24 mouse cellular contexts compared by ENCODE assay signal in genomic region chr4:97885574-97885973, GRCm38 (mm10).
DNase-seq lines count a peak whose midpoint lies in the region; ATAC-seq and TF ChIP-seq lines count a peak whose summit lies in the region.
"Had no signal": no experiment of that assay in that cellular context is flagged by ENCODE, and none has a peak within 500 bp of the region (broad histone marks: within the 10 kb centered on the region; RNA-seq: fewer than 3 reads in every experiment).

No protein-coding gene starts in this region.

- H3K36me3 ChIP-seq in liver, adult 2 months (ENCODE audit: control insufficient read depth, insufficient read depth, low read length), result no peaks in the 10 kb centered on the region
- no peaks in the 10 kb centered on the region for H3K36me3 ChIP-seq in liver, embryonic 12.5 days
- no peaks in the 10 kb centered on the region for H3K36me3 ChIP-seq in intestine, embryonic 15.5 days
- H3K36me3 ChIP-seq in forebrain, embryonic 12.5 days (replicated peaks), result 0 out of 2 replicates have a peak, but pooled peaks cover 3% of the 10 kb centered on the region
- H3K36me3 ChIP-seq: embryonic facial prominence, embryonic 12.5 days; hindbrain, embryonic 10.5 days; midbrain, embryonic 15.5 days; neural tube, embryonic 12.5 days had no signal

- peaks cover 30% of the 10 kb centered on the region; the same call in 1 of the 2 replicates for H3K79me2 ChIP-seq in liver, adult 2 months (ENCODE audit: control insufficient read depth, insufficient read depth, low read length)

- no peaks in the 10 kb centered on the region for H3K9me3 ChIP-seq in liver, embryonic 12.5 days (replicated peaks)
- no peaks in the 10 kb centered on the region for H3K9me3 ChIP-seq in intestine, embryonic 15.5 days
- H3K9me3 ChIP-seq in forebrain, embryonic 12.5 days, result no peaks in the 10 kb centered on the region
- H3K9me3 ChIP-seq: embryonic facial prominence, embryonic 12.5 days; hindbrain, embryonic 10.5 days; midbrain, embryonic 15.5 days; neural tube, embryonic 12.5 days had no signal

- peaks cover 16% of the 10 kb centered on the region for H3K4me1 ChIP-seq in liver, adult 2 months (ENCODE audit: control insufficient read depth, insufficient read depth, low read length)
- H3K4me1 ChIP-seq in liver, embryonic 12.5 days, result no peaks in the 10 kb centered on the region
- H3K4me1 ChIP-seq in intestine, embryonic 15.5 days (replicated peaks), result no peaks in the 10 kb centered on the region
- H3K4me1 ChIP-seq in forebrain, embryonic 12.5 days, result peaks cover 2% of the 10 kb centered on the region; the same call in 1 of the 2 replicates
- H3K4me1 ChIP-seq: embryonic facial prominence, embryonic 12.5 days had no signal

- H3K9ac ChIP-seq in liver, adult 2 months (ENCODE audit: low read depth, low read length), result no peak overlapping the region
- H3K9ac ChIP-seq in liver, embryonic 12.5 days, result no peak overlapping the region
- no peak overlapping the region for H3K9ac ChIP-seq in intestine, embryonic 15.5 days
- H3K9ac ChIP-seq in forebrain, embryonic 12.5 days, result no peak overlapping the region
- H3K9ac ChIP-seq: embryonic facial prominence, embryonic 12.5 days; liver, embryonic 14.5 days; midbrain, embryonic 15.5 days; neural tube, embryonic 12.5 days had no signal

- H3K27ac ChIP-seq in liver, adult 2 months (replicated peaks; ENCODE audit: insufficient read depth, low read depth, low read length), result no peak overlapping the region; the same call in 1 of the 2 replicates
- H3K27ac ChIP-seq in liver, embryonic 12.5 days, result no peak overlapping the region
- no peak overlapping the region for H3K27ac ChIP-seq in intestine, embryonic 15.5 days
- no peak overlapping the region for H3K27ac ChIP-seq in forebrain, embryonic 12.5 days
- H3K27ac ChIP-seq: embryonic facial prominence, embryonic 12.5 days; hindbrain, embryonic 10.5 days; liver, embryonic 14.5 days; midbrain, embryonic 15.5 days; neural tube, embryonic 12.5 days had no signal

- ATAC-seq in liver, embryonic 12.5 days, result no peak
- peak; percentile 78 for ATAC-seq in CD4-positive, CD25-positive, alpha-beta regulatory T cell, adult 4 months
- peak; percentile 82 for ATAC-seq in inflammation-experienced regulatory T-cells, adult 6 months
- ATAC-seq in intestine, embryonic 15.5 days, result no peak
- ATAC-seq in forebrain, embryonic 12.5 days (ENCODE audit: low FRiP score), result no peak
- ATAC-seq: hindbrain, embryonic 16.5 days; midbrain, embryonic 15.5 days; Patski had no signal

- H3K27me3 ChIP-seq in liver, adult 2 months (ENCODE audit: control insufficient read depth, insufficient read depth, low read length), result no peaks in the 10 kb centered on the region
- H3K27me3 ChIP-seq in liver, embryonic 12.5 days (replicated peaks), result no peaks in the 10 kb centered on the region
- no peaks in the 10 kb centered on the region for H3K27me3 ChIP-seq in intestine, embryonic 15.5 days (replicated peaks)
- H3K27me3 ChIP-seq in forebrain, embryonic 12.5 days, result no peaks in the 10 kb centered on the region
- H3K27me3 ChIP-seq: embryonic facial prominence, embryonic 12.5 days; midbrain, embryonic 15.5 days; neural tube, embryonic 12.5 days; Patski had no signal

- TF ChIP-seq CTCF in liver, adult 2 months (IDR thresholded peaks at IDR 0.05; ENCODE audit: low read depth, low read length), result no peak

- no peak for TF ChIP-seq POLR2A in liver, adult 2 months (IDR thresholded peaks at IDR 0.05; ENCODE audit: extremely low read depth, insufficient read depth, low read length)

- no peak overlapping the region for H3K4me2 ChIP-seq in liver, embryonic 12.5 days
- H3K4me2 ChIP-seq in intestine, embryonic 15.5 days (replicated peaks), result no peak overlapping the region
- H3K4me2 ChIP-seq in forebrain, embryonic 12.5 days, result no peak overlapping the region
- H3K4me2 ChIP-seq: embryonic facial prominence, embryonic 12.5 days; midbrain, embryonic 15.5 days; neural tube, embryonic 12.5 days had no signal

- WGBS in liver, adult 2 months, result 39% methylated on average over 5 of the region's 5 CpGs
- WGBS in liver, embryonic 12.5 days (ENCODE audit: insufficient replicate concordance), result 81% methylated on average over 5 of the region's 5 CpGs
- WGBS in intestine, embryonic 15.5 days, result 65% methylated on average over 5 of the region's 5 CpGs
- WGBS in forebrain, embryonic 12.5 days, result 91% methylated on average over 5 of the region's 5 CpGs

- DNase-seq in liver, adult 2 months (ENCODE audit: extremely low read depth, low read depth, low spot score), result peak; percentile 85
- peak; percentile 49 for DNase-seq in CD4-positive helper T cell, adult 2 months (ENCODE audit: low read depth, low spot score)
- DNase-seq in right cerebral cortex, adult 2 months (ENCODE audit: low spot score in 2 of 2), result no peak
- DNase-seq: adrenal gland, adult 2 months; cerebellum, adult 18-20 months; cerebellum, postnatal 14 days; gastrocnemius, postnatal 14 days; heart, adult 18-20 months; kidney, adult 11 months; kidney, postnatal 4 days; retina, postnatal 1 day; thymus, postnatal 25 days had no signal

- H3K4me3 ChIP-seq in liver, adult 2 months (ENCODE audit: insufficient read depth, low read depth, low read length), result no peak overlapping the region
- H3K4me3 ChIP-seq in liver, embryonic 12.5 days, result no peak overlapping the region
- H3K4me3 ChIP-seq in intestine, embryonic 15.5 days (replicated peaks), result no peak overlapping the region
- H3K4me3 ChIP-seq in forebrain, embryonic 12.5 days (replicated peaks), result no peak overlapping the region
- H3K4me3 ChIP-seq: embryonic facial prominence, embryonic 12.5 days; hindbrain, embryonic 10.5 days; midbrain, embryonic 15.5 days; neural tube, embryonic 12.5 days had no signal

Comparison
In these comparisons a context has a peak if more than half of its experiments do, and no peak if none do; other contexts are left out.
1. DNase-seq: peak in liver, adult 2 months (single experiment) and CD4-positive helper T cell, adult 2 months (single experiment); none in right cerebral cortex, adult 2 months (0 of 2).
2. ATAC-seq: peak in CD4-positive, CD25-positive, alpha-beta regulatory T cell, adult 4 months (single experiment) and inflammation-experienced regulatory T-cells, adult 6 months (single experiment); none in liver, embryonic 12.5 days (single experiment), intestine, embryonic 15.5 days (single experiment) and forebrain, embryonic 12.5 days (single experiment).